Mouse (Mus musculus) ES-Bruce4 (cell line): ENCODE results near the gene Krt88.

Source experiments
- EP300 ChIP-seq: IDR thresholded peaks from 2 replicates; pipeline ENCODE4 v1.6.1; 2011; ENCODE audit warnings: low read depth, low read length; ENCODE audit not compliant: insufficient read depth
- POLR2A ChIP-seq: IDR thresholded peaks from one replicate; pipeline ENCODE4 v1.8.1; 2011; ENCODE audit warnings: low read length; ENCODE audit not compliant: insufficient read depth

DNA sequence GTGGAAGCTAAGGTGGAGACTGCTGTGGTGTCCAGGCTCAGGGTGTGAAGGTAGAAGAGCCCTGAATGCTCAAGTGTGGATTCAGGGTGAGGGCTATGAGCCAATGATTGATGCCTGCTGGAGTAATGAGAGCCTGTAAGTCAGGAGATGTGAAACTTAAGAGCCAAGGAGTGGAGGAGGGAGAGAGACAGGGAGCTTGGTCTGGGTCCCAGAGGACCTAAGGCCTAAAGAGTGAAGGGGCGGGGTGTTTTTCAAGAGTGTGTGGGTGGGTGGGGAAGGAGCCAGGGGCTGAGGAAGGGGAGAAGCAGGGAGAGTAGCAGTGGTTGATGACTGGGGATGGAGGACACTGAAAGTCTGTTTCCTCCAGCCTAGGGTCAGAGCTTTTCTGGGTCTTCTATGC is 36.1 kb downstream of the Krt88 start:
- TF ChIP-seq EP300 (no peak), POLR2A (no peak)
